Mouse (Mus musculus) E14TG2a.4 (cell line): ENCODE data around the gene Has1.

Experiments used
- CTCF ChIP-seq: conservative IDR thresholded peaks from 2 replicates; pipeline ENCODE4 v1.5.1; 2014; ENCODE audit warnings: low read length
- NANOG ChIP-seq: IDR thresholded peaks from 2 replicates; pipeline ENCODE4 v1.6.1; 2014; ENCODE audit warnings: borderline replicate concordance, low read length, mixed read lengths
- POU5F1 ChIP-seq: IDR thresholded peaks from 2 replicates; pipeline ENCODE4 v1.6.1; 2014; ENCODE audit warnings: low read length, borderline replicate concordance

DNA sequence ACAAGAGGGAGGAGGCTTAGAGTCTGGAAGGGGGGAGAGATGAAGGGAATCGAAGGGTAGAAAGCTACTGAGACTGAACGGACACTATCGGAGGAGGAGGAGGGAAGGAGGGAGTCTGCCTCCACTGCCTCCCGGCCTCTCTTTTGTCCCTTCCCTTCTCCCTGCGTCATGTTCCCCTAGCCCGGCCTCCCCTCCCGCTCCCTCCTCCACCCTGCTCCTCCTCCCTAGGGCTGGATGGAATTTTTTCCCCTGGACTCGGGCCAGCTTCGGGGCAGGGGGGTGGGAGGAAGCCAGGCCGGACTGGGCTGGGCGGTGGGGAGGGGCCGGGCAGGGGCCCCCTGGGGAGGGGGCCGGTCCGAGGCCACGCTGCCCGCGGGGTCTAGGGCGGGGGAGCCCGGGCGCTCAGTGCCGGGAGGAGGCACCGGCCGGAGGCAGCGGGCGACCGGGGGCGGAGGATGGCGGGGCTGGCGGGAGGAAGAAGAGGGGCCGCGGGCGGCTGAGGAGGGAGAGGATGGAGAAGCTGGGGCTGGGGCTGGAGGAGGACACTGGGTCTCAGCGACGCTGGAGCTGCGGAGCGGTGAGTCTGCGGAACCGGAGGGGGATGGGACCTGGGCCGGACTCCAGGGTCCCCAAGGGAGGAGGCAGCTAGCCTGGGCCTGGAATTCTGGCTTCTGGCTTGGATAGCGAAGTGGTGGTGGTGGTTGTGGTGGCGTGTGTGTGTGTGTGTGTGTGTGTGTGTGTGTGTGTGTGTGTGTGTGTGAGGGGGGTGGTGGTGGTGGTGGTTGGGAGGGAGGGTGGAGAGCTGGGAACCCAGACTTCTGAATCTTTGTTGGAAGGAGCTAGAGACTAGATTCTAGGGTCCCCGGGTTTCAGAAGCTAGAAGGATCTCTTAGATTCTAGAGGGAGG, 28.0 kb downstream of the Has1 start, which contains the start of gene Spaca6:
- no peak for TF ChIP-seq CTCF
- no peak for TF ChIP-seq NANOG
- no peak for TF ChIP-seq POU5F1
